Mouse (Mus musculus) thymus, postnatal 0 days (tissue): Measurements from ENCODE around the gene Prom2. TPM values are rescaled to one million over a fixed set of nuclear protein-coding genes. Genes with fewer than 3 reads are reported as not detected.

Source experiments
- DNase-seq: peaks from one replicate; pipeline ENCODE4 v3.0.0-alpha.2; 2015; ENCODE audit warnings: low spot score
- polyA plus RNA-seq: library from polyadenylated mRNA; unstranded; fragments of >200 nt; fragmentation: Nextera tagmentation; extraction: Ambion mirVana; gene quantifications from 2 replicates; pipeline ENCODE4 v1.2.1, GENCODE M21; 2015

The Prom2 gene
- polyA plus RNA-seq, 1 experiment from 2014 or later = 0.36 TPM

DNA sequence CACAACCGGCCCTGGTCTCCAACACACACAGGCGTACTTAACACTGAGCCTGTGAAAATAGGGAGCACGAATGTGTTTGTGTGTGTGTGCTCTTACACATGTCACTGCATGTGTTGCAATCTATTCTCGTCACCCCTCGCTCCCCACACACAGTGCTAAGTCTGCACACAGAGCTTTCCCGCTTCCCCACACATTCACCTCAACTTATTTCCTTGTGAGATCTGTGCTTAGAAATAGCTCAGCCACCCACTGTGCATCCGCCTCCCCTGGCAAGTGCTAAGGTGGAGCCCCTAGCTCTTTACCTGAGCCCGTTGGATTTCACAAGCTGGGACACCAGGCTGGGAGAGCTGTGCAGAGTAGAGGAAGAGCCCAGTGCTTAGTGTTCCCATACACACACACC lies 42.5 kb downstream of the Prom2 start:
- no peak for DNase-seq

- no peak for DNase-seq
These were observed 44.9 kb downstream of the Prom2 start for GRCm38 (mm10) chr2:127496321-127496720.

- DNase-seq = peak; percentile 46
These were observed 56.6 kb downstream of the Prom2 start for GRCm38 (mm10) chr2:127484476-127485170.

DNA sequence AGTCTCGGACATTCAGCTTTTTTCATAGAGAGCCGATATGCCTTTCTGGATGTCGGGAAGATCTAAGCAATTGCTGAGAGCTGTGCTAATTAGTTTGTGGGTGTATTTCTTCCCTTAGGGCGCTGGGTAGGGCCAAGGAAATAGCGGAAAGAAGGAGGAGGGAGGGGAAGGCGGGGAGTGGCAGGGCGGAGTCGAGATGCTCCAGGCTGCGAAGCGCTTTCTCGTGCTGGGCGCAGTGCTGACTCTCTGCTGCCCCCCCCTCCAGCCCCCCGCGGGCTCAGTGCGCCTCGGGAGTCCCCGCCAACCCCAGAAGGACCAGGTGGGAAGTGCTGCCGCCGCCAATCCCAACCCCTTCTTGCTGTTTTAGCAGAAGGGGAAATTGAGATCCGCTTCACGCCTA lies 58.3 kb downstream of the Prom2 start:
- DNase-seq = no peak

GRCm38 (mm10) chr2:127482533-127482911 lies 58.7 kb downstream of the Prom2 start:
- DNase-seq = no peak

- DNase-seq = no peak
These were observed 59.3 kb downstream of the Prom2 start for GRCm38 (mm10) chr2:127481841-127482532.

- no peak for DNase-seq
These were observed 61.5 kb downstream of the Prom2 start for GRCm38 (mm10) chr2:127479763-127480162.

DNA sequence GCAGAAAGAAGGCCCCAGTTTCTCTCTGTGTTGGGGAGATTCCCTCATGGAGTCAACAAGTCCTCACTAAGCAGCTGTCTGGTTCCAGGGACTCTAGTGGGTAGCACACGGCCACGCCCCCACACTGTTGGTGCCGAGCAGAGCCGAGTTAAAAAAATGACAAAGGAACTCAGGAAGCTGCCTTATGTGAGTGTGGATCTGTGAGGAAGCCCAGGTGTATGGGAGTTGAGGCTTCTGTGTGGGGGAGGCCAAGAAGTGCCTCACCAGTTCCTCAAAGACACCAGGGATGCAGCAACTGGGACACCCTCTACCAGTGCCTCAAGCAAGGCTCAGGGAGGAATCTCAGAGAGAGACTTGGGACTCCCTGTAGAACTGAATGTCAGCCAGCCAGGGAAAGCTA lies 62.1 kb downstream of the Prom2 start:
- no peak for DNase-seq

Other genes starting within 250 kb of the Prom2 start
- gene Dusp2, start 205.3 kb downstream of the Prom2 start, polyA plus RNA-seq = 145 and 188 TPM in 2 replicates
- gene Astl, start 202.8 kb downstream of the Prom2 start, polyA plus RNA-seq = 0.14 and 0.39 TPM in 2 replicates
- 0.47 and 0.50 TPM in 2 replicates for gene Adra2b, start 178.3 kb downstream of the Prom2 start, polyA plus RNA-seq
- 1.1 and 1.3 TPM in 2 replicates for gene Gpat2, start 116.3 kb downstream of the Prom2 start, polyA plus RNA-seq
- 31.1 and 36.8 TPM in 2 replicates for gene Fahd2a, start 96.9 kb downstream of the Prom2 start, polyA plus RNA-seq
- gene Kcnip3, start 19.4 kb downstream of the Prom2 start, polyA plus RNA-seq = 2.2 and 2.8 TPM in 2 replicates
- gene Zfp661, start 45.6 kb upstream of the Prom2 start, polyA plus RNA-seq = 1.7 and 2.3 TPM in 2 replicates
- gene Mrps5, start 45.8 kb upstream of the Prom2 start, polyA plus RNA-seq = 152 and 158 TPM in 2 replicates
- 1.1 and 4.6 TPM in 2 replicates for gene Mal, start 115.2 kb upstream of the Prom2 start, polyA plus RNA-seq
- gene Mall, start 188.5 kb upstream of the Prom2 start, polyA plus RNA-seq = 1.7 and 2.5 TPM in 2 replicates
- gene Nphp1, start 247.4 kb upstream of the Prom2 start, polyA plus RNA-seq = 17.3 and 17.4 TPM in 2 replicates